Mouse (Mus musculus): Measurements from ENCODE around the gene Kdm2a.

The Kdm2a gene

GRCm38 (mm10) chr19:4326881-4327280, 71.2 kb downstream of the Kdm2a start:
- DNase-seq, result peak; percentile 82

- DNase-seq, result peak; percentile 53
Measured at GRCm38 (mm10) chr19:4326106-4326505, 72.0 kb downstream of the Kdm2a start.

- peak; percentile 85 for DNase-seq
Measured at GRCm38 (mm10) chr19:4322134-4322533, 76.0 kb downstream of the Kdm2a start.

GRCm38 (mm10) chr19:4321622-4322021, 76.5 kb downstream of the Kdm2a start:
- DNase-seq, result peak; percentile 77

GRCm38 (mm10) chr19:4319272-4319671, 78.8 kb downstream of the Kdm2a start:
- DNase-seq, result no peak

GRCm38 (mm10) chr19:4317181-4317580, 80.9 kb downstream of the Kdm2a start:
- peak; percentile 80 for DNase-seq

- peak; percentile 97 for DNase-seq
Measured at GRCm38 (mm10) chr19:4315223-4315944, 82.7 kb downstream of the Kdm2a start.

GRCm38 (mm10) chr19:4309776-4310185, 88.3 kb downstream of the Kdm2a start:
- DNase-seq, result peak; percentile 96

GRCm38 (mm10) chr19:4309302-4309701, 88.8 kb downstream of the Kdm2a start:
- peak; percentile 89 for DNase-seq

GRCm38 (mm10) chr19:4306190-4306577, 91.9 kb downstream of the Kdm2a start, which contains the start of gene Grk2:
Gene Grk2 (minus strand): TSS chr19:4306222.
- DNase-seq, result peak; percentile 98

- DNase-seq, result peak; percentile 97
Measured at GRCm38 (mm10) chr19:4305491-4306189, 92.4 kb downstream of the Kdm2a start.

GRCm38 (mm10) chr19:4304871-4305321, 93.2 kb downstream of the Kdm2a start:
- DNase-seq, result peak; percentile 95

GRCm38 (mm10) chr19:4304251-4304821, 93.7 kb downstream of the Kdm2a start:
- peak; percentile 95 for DNase-seq

- peak; percentile 92 for DNase-seq
Measured at GRCm38 (mm10) chr19:4303640-4303995, 94.5 kb downstream of the Kdm2a start.

GRCm38 (mm10) chr19:4302936-4303639, 95.0 kb downstream of the Kdm2a start:
- peak; percentile 98 for DNase-seq

GRCm38 (mm10) chr19:4301735-4302651, 96.1 kb downstream of the Kdm2a start:
- peak; percentile 98 for DNase-seq

- DNase-seq, result peak; percentile 90
Measured at GRCm38 (mm10) chr19:4300852-4301734, 97.0 kb downstream of the Kdm2a start.

GRCm38 (mm10) chr19:4300271-4300704, 97.8 kb downstream of the Kdm2a start:
- DNase-seq, result peak; percentile 98

GRCm38 (mm10) chr19:4299574-4300270, 98.4 kb downstream of the Kdm2a start:
- DNase-seq, result no peak

- peak; percentile 88 for DNase-seq
Measured at GRCm38 (mm10) chr19:4299126-4299525, 99.0 kb downstream of the Kdm2a start.

All from heart, adult 11 months (tissue).